Mouse (Mus musculus) forebrain, embryonic 16.5 days (tissue): ENCODE measurements around the gene Ldb2. TPM values are rescaled to one million over a fixed set of nuclear protein-coding genes. Genes with fewer than 3 reads are reported as not detected.

Source experiments
- ATAC-seq: fragments of 200-750 bp; cut with Nextera tagmentation; 2 replicates; pipeline ENCODE4 v1.8.0; 2017; ENCODE audit warnings: mild to moderate bottlenecking, moderate library complexity
- H3K27ac ChIP-seq: fragments of 300-500 bp; sonication (generic); 2 replicates; pipeline ENCODE4 v1.5.1; 2014; ENCODE audit warnings: low read length, control low read depth
- H3K27me3 ChIP-seq: fragments of 300-500 bp; sonication (generic); replicated peaks from 2 replicates; pipeline ENCODE4 v1.6.1; 2014; ENCODE audit warnings: low read length; ENCODE audit not compliant: control insufficient read depth, insufficient read depth
- H3K36me3 ChIP-seq: fragments of 300-500 bp; sonication (generic); 2 replicates; pipeline ENCODE4 v1.6.1; 2014; ENCODE audit not compliant: control insufficient read depth, insufficient read depth
- H3K4me1 ChIP-seq: fragments of 300-500 bp; sonication (generic); replicated peaks from 2 replicates; pipeline ENCODE4 v1.6.1; 2014; ENCODE audit warnings: low read length; ENCODE audit not compliant: control insufficient read depth, insufficient read depth
- H3K4me2 ChIP-seq: fragments of 300-500 bp; sonication (generic); 2 replicates; pipeline ENCODE4 v1.6.1; 2014; ENCODE audit warnings: mild to moderate bottlenecking, low read length, control low read depth
- H3K4me3 ChIP-seq: fragments of 300-500 bp; sonication (generic); replicated peaks from 2 replicates; pipeline ENCODE4 v1.5.1; 2014; ENCODE audit warnings: mild to moderate bottlenecking, low read length, control low read depth
- H3K9ac ChIP-seq: fragments of 300-500 bp; sonication (generic); replicated peaks from 2 replicates; pipeline ENCODE4 v1.6.1; 2014; ENCODE audit warnings: low read depth, low read length, control low read depth
- H3K9me3 ChIP-seq: fragments of 300-500 bp; sonication (generic); 2 replicates; pipeline ENCODE4 v1.6.1; 2016; ENCODE audit warnings: low read length; ENCODE audit not compliant: control insufficient read depth
- WGBS: fragments of 180-500 bp; shearing (Covaris S2); extraction: QIAGEN DNeasy Blood & Tissue Kit; methylation state at CpG from one replicate; pipeline ENCODE4 v1.1.7; 2014; 5-methylcytosine and 5-hydroxymethylcytosine counted together
- polyA plus RNA-seq: library from polyadenylated mRNA; unstranded; fragments of >200 nt; fragmentation: Nextera tagmentation; extraction: Ambion mirVana; gene quantifications from 2 replicates; pipeline ENCODE4 v1.2.1, GENCODE M21; 2015

Ldb2 gene
- polyA plus RNA-seq, 1 experiment from 2014 or later: 86.5 TPM

- Histone ChIP-seq H3K9ac (no peak overlapping the region), H3K4me1 (peaks cover 6% of the 10 kb centered on the region; the same call in 1 of the 2 replicates), H3K9me3 (no peaks in the 10 kb centered on the region), H3K4me3 (no peak overlapping the region), H3K36me3 (no peaks in the 10 kb centered on the region), H3K27me3 (no peaks in the 10 kb centered on the region), H3K4me2 (no peak overlapping the region), H3K27ac (no peak overlapping the region)
- ATAC-seq: no peak
- 68% methylated on average over 2 of the region's 2 CpGs for WGBS
Observed at GRCm38 (mm10) chr5:44670336-44670735, 129.1 kb downstream of the Ldb2 start.

- no peak overlapping the region for H3K4me3 ChIP-seq
- H3K9me3 ChIP-seq: no peaks in the 10 kb centered on the region
- peak overlapping the region; percentile 76 for H3K27ac ChIP-seq
- H3K27me3 ChIP-seq: no peaks in the 10 kb centered on the region
- peak; percentile 39; the same call in 1 of the 2 replicates for ATAC-seq
- peaks cover 6% of the 10 kb centered on the region; the same call in 1 of the 2 replicates for H3K4me1 ChIP-seq
- H3K9ac ChIP-seq: no peak overlapping the region
- no peaks in the 10 kb centered on the region for H3K36me3 ChIP-seq
- 78% methylated on average over 3 of the region's 3 CpGs for WGBS
- no peak overlapping the region for H3K4me2 ChIP-seq
Observed at GRCm38 (mm10) chr5:44667907-44668306, 131.6 kb downstream of the Ldb2 start.

GRCm38 (mm10) chr5:44667383-44667782 lies 132.1 kb downstream of the Ldb2 start:
- H3K27ac ChIP-seq: peak overlapping the region; percentile 76
- peaks cover 6% of the 10 kb centered on the region; the same call in 1 of the 2 replicates for H3K4me1 ChIP-seq
- no peaks in the 10 kb centered on the region for H3K36me3 ChIP-seq
- no peak overlapping the region for H3K4me2 ChIP-seq
- 52% methylated on average over 10 of the region's 10 CpGs for WGBS
- ATAC-seq: peak; percentile 75
- no peaks in the 10 kb centered on the region for H3K9me3 ChIP-seq
- no peak overlapping the region for H3K9ac ChIP-seq
- H3K4me3 ChIP-seq: no peak overlapping the region
- H3K27me3 ChIP-seq: no peaks in the 10 kb centered on the region

- no peaks in the 10 kb centered on the region for H3K36me3 ChIP-seq
- H3K27ac ChIP-seq: peak overlapping the region; percentile 52
- H3K4me1 ChIP-seq: no peaks in the 10 kb centered on the region; the same call in 1 of the 2 replicates
- no peak overlapping the region for H3K4me3 ChIP-seq
- no peak overlapping the region for H3K9ac ChIP-seq
- no peak overlapping the region for H3K4me2 ChIP-seq
- no peaks in the 10 kb centered on the region; the same call in 1 of the 2 replicates for H3K9me3 ChIP-seq
- ATAC-seq: peak; percentile 80
- H3K27me3 ChIP-seq: no peaks in the 10 kb centered on the region
- 75% methylated on average over 11 of the region's 11 CpGs for WGBS
Observed at GRCm38 (mm10) chr5:44659651-44660050, 139.8 kb downstream of the Ldb2 start.

GRCm38 (mm10) chr5:44656707-44657106 lies 142.8 kb downstream of the Ldb2 start:
- Histone ChIP-seq H3K9ac (no peak overlapping the region), H3K36me3 (no peaks in the 10 kb centered on the region), H3K4me3 (no peak overlapping the region), H3K4me2 (no peak overlapping the region), H3K4me1 (peaks cover 9% of the 10 kb centered on the region), H3K27me3 (no peaks in the 10 kb centered on the region), H3K27ac (no peak overlapping the region), H3K9me3 (no peaks in the 10 kb centered on the region; the same call in 1 of the 2 replicates)
- 97% methylated on average over 1 of the region's 1 CpGs for WGBS
- no peak for ATAC-seq

GRCm38 (mm10) chr5:44654403-44654802 lies 145.1 kb downstream of the Ldb2 start:
- 4% methylated on average over 9 of the region's 9 CpGs for WGBS
- no peaks in the 10 kb centered on the region for H3K27me3 ChIP-seq
- H3K4me1 ChIP-seq: peaks cover 9% of the 10 kb centered on the region
- H3K9me3 ChIP-seq: no peaks in the 10 kb centered on the region; the same call in 1 of the 2 replicates
- no peak overlapping the region for H3K4me2 ChIP-seq
- H3K9ac ChIP-seq: no peak overlapping the region
- H3K36me3 ChIP-seq: no peaks in the 10 kb centered on the region
- peak overlapping the region; percentile 16 for H3K27ac ChIP-seq
- peak; percentile 41 for ATAC-seq
- H3K4me3 ChIP-seq: no peak overlapping the region

- Histone ChIP-seq H3K36me3 (no peaks in the 10 kb centered on the region), H3K9ac (no peak overlapping the region), H3K27ac (0 out of 2 replicates have a peak overlapping the region, but pooled peaks have one; percentile 41), H3K4me1 (peaks cover 10% of the 10 kb centered on the region; the same call in 1 of the 2 replicates), H3K4me2 (no peak overlapping the region), H3K27me3 (no peaks in the 10 kb centered on the region), H3K9me3 (no peaks in the 10 kb centered on the region), H3K4me3 (no peak overlapping the region)
- peak; percentile 26; the same call in 1 of the 2 replicates for ATAC-seq
- 35% methylated on average over 2 of the region's 2 CpGs for WGBS
Observed at GRCm38 (mm10) chr5:44646842-44647190, 152.7 kb downstream of the Ldb2 start.

GRCm38 (mm10) chr5:44645952-44646841 lies 153.3 kb downstream of the Ldb2 start:
- Histone ChIP-seq H3K9me3 (no peaks in the 10 kb centered on the region), H3K9ac (no peak overlapping the region), H3K4me3 (no peak overlapping the region), H3K4me1 (peaks cover 10% of the 10 kb centered on the region; the same call in 1 of the 2 replicates), H3K36me3 (no peaks in the 10 kb centered on the region), H3K27me3 (no peaks in the 10 kb centered on the region), H3K4me2 (no peak overlapping the region), H3K27ac (no peak overlapping the region)
- peak; percentile 35 for ATAC-seq
- 45% methylated on average over 4 of the region's 4 CpGs for WGBS

- H3K27me3 ChIP-seq: no peaks in the 10 kb centered on the region
- H3K4me2 ChIP-seq: no peak overlapping the region
- H3K4me3 ChIP-seq: no peak overlapping the region
- 16% methylated on average over 3 of the region's 3 CpGs for WGBS
- ATAC-seq: no peak
- H3K27ac ChIP-seq: no peak overlapping the region
- H3K9ac ChIP-seq: no peak overlapping the region
- H3K9me3 ChIP-seq: no peaks in the 10 kb centered on the region
- peaks cover 6% of the 10 kb centered on the region; the same call in 1 of the 2 replicates for H3K4me1 ChIP-seq
- H3K36me3 ChIP-seq: no peaks in the 10 kb centered on the region
Observed at GRCm38 (mm10) chr5:44643079-44643478, 156.4 kb downstream of the Ldb2 start.
